Mouse (Mus musculus) lung, postnatal 0 days (tissue): ENCODE measurements around the gene Olfr507. TPM values are rescaled to one million over a fixed set of nuclear protein-coding genes. Genes with fewer than 3 reads are reported as not detected.

Experiments used
- ATAC-seq: fragments of 200-750 bp; cut with Nextera tagmentation; 2 replicates; pipeline ENCODE4 v1.8.0; 2017; ENCODE audit warnings: moderate library complexity
- DNase-seq: peaks from one replicate; pipeline ENCODE4 v3.0.0-alpha.2; 2016; ENCODE audit warnings: low spot score
- H3K27ac ChIP-seq: fragments of 300-500 bp; sonication (generic); 2 replicates; pipeline ENCODE4 v1.5.1; 2014; ENCODE audit warnings: antibody characterized with exemption, mild to moderate bottlenecking, low read length, mixed read lengths
- H3K27me3 ChIP-seq: fragments of 300-500 bp; sonication (generic); replicated peaks from 2 replicates; pipeline ENCODE4 v1.6.1; 2014; ENCODE audit warnings: low read length, mixed read lengths; ENCODE audit not compliant: insufficient read depth
- H3K36me3 ChIP-seq: fragments of 300-500 bp; sonication (generic); 2 replicates; pipeline ENCODE4 v1.6.1; 2014; ENCODE audit warnings: low read length, mixed read lengths; ENCODE audit not compliant: insufficient read depth
- H3K4me1 ChIP-seq: fragments of 300-500 bp; sonication (generic); 2 replicates; pipeline ENCODE4 v1.6.1; 2014; ENCODE audit warnings: antibody characterized with exemption, low read depth, low read length, mixed read lengths; ENCODE audit not compliant: insufficient read depth
- H3K4me2 ChIP-seq: fragments of 300-500 bp; sonication (generic); replicated peaks from 2 replicates; pipeline ENCODE4 v1.6.1; 2014; ENCODE audit warnings: low read depth, mild to moderate bottlenecking, low read length, moderate library complexity, mixed read lengths
- H3K4me3 ChIP-seq: fragments of 300-500 bp; sonication (generic); 2 replicates; pipeline ENCODE4 v1.5.1; 2014; ENCODE audit warnings: low read depth, low read length
- H3K9ac ChIP-seq: fragments of 300-500 bp; sonication (generic); replicated peaks from 2 replicates; pipeline ENCODE4 v1.6.1; 2014; ENCODE audit warnings: low read depth, mild to moderate bottlenecking
- H3K9me3 ChIP-seq: fragments of 300-500 bp; sonication (generic); 2 replicates; pipeline ENCODE4 v1.6.1; 2016; ENCODE audit warnings: low read length, mixed read lengths
- CTCF ChIP-seq: IDR thresholded peaks from 2 replicates; pipeline ENCODE4 v1.5.1; 2016; ENCODE audit warnings: antibody characterized with exemption, mild to moderate bottlenecking
- EP300 ChIP-seq: IDR thresholded peaks from 2 replicates; pipeline ENCODE4 v1.6.1; 2016; ENCODE audit warnings: antibody characterized with exemption, mild to moderate bottlenecking, control low read depth
- WGBS: fragments of 180-500 bp; shearing (Covaris S2); extraction: QIAGEN DNeasy Blood & Tissue Kit; methylation state at CpG from one replicate; pipeline ENCODE4 v1.1.7; 2014; 5-methylcytosine and 5-hydroxymethylcytosine counted together
- polyA plus RNA-seq: library from polyadenylated mRNA; unstranded; fragments of >200 nt; fragmentation: Nextera tagmentation; extraction: Ambion mirVana; gene quantifications from 2 replicates; pipeline ENCODE4 v1.2.1, GENCODE M21; 2015

Olfr507 gene
- polyA plus RNA-seq, 1 experiment from 2014 or later, result not detected

GRCm38 (mm10) chr7:108651806-108652205 is 30.2 kb downstream of the Olfr507 start, which contains the start of gene Olfr509:
TSS of gene Olfr509 (minus strand) at chr7:108651906.
- Histone ChIP-seq H3K36me3 (no peaks in the 10 kb centered on the region), H3K4me3 (no peak within 1 kb of the TSS), H3K27me3 (no peaks in the 10 kb centered on the region), H3K9me3 (no peaks in the 10 kb centered on the region), H3K4me2 (no peak within 1 kb of the TSS), H3K4me1 (no peaks in the 10 kb centered on the region), H3K27ac (no peak within 1 kb of the TSS), H3K9ac (no peak within 1 kb of the TSS)
- TF ChIP-seq EP300 (no peak), CTCF (no peak)
- ATAC-seq, result no peak
- DNase-seq, result no peak

- Histone ChIP-seq H3K27me3 (no peaks in the 10 kb centered on the region), H3K9me3 (no peaks in the 10 kb centered on the region), H3K4me2 (no peak overlapping the region), H3K36me3 (no peaks in the 10 kb centered on the region), H3K4me3 (no peak overlapping the region), H3K27ac (no peak overlapping the region), H3K9ac (no peak overlapping the region), H3K4me1 (no peaks in the 10 kb centered on the region)
- 89% methylated on average over 3 of the region's 3 CpGs for WGBS
- ATAC-seq (no peak), DNase-seq (no peak)
- TF ChIP-seq EP300 (no peak), CTCF (no peak)
Measured at GRCm38 (mm10) chr7:108662419-108662818, 40.8 kb downstream of the Olfr507 start.

- Histone ChIP-seq H3K4me3 (no peak within 1 kb of the TSS), H3K27me3 (no peaks in the 10 kb centered on the region), H3K4me1 (no peaks in the 10 kb centered on the region), H3K9me3 (no peaks in the 10 kb centered on the region), H3K27ac (no peak within 1 kb of the TSS), H3K4me2 (no peak within 1 kb of the TSS), H3K36me3 (no peaks in the 10 kb centered on the region), H3K9ac (no peak within 1 kb of the TSS)
- 88% methylated on average over 1 of the region's 1 CpGs for WGBS
- TF ChIP-seq EP300 (no peak), CTCF (no peak)
- ATAC-seq (no peak), DNase-seq (no peak)
Measured at GRCm38 (mm10) chr7:108666118-108666517, 44.5 kb downstream of the Olfr507 start, which contains the start of gene Olfr510. TSS of gene Olfr510 (plus strand) at chr7:108666418.

- ATAC-seq, result no peak
- no peaks in the 10 kb centered on the region for H3K36me3 ChIP-seq
- no peak for TF ChIP-seq CTCF
- no peak for TF ChIP-seq EP300
- no peaks in the 10 kb centered on the region for H3K9me3 ChIP-seq
- no peaks in the 10 kb centered on the region for H3K27me3 ChIP-seq
- no peaks in the 10 kb centered on the region for H3K4me1 ChIP-seq
- no peak overlapping the region for H3K4me2 ChIP-seq
- DNase-seq, result no peak
- no peak overlapping the region for H3K4me3 ChIP-seq
- H3K27ac ChIP-seq, result no peak overlapping the region
- no peak overlapping the region for H3K9ac ChIP-seq
- 48% methylated on average over 1 of the region's 1 CpGs for WGBS
Measured at GRCm38 (mm10) chr7:108671058-108671457, 49.4 kb downstream of the Olfr507 start.

Other genes with a start within 250 kb of the Olfr507 start
- gene Olfr495, start 228.6 kb upstream of the Olfr507 start, polyA plus RNA-seq, result not detected in 2 replicates
- gene Olfr497, start 201.4 kb upstream of the Olfr507 start, polyA plus RNA-seq, result not detected in 2 replicates
- not detected in 2 replicates for gene Olfr498, start 156.5 kb upstream of the Olfr507 start, polyA plus RNA-seq
- gene Olfr502, start 96.7 kb upstream of the Olfr507 start, polyA plus RNA-seq, result not detected in 2 replicates
- not detected in 2 replicates for gene Olfr503, start 77.3 kb upstream of the Olfr507 start, polyA plus RNA-seq
- not detected in 2 replicates for gene Olfr504, start 56.0 kb upstream of the Olfr507 start, polyA plus RNA-seq
- not detected in 2 replicates for gene Olfr506, start 11.0 kb upstream of the Olfr507 start, polyA plus RNA-seq
- not detected in 2 replicates for gene Olfr508, start 8.2 kb downstream of the Olfr507 start, polyA plus RNA-seq
- gene Olfr509, start 30.1 kb downstream of the Olfr507 start, polyA plus RNA-seq, result not detected in 2 replicates
- not detected in 2 replicates for gene Olfr510, start 44.6 kb downstream of the Olfr507 start, polyA plus RNA-seq
- not detected in 2 replicates for gene Olfr512, start 91.5 kb downstream of the Olfr507 start, polyA plus RNA-seq
- not detected in 2 replicates for gene Olfr513, start 129.2 kb downstream of the Olfr507 start, polyA plus RNA-seq
- gene Olfr514, start 204.2 kb downstream of the Olfr507 start, polyA plus RNA-seq, result not detected in 2 replicates
- gene Olfr516, start 228.7 kb downstream of the Olfr507 start, polyA plus RNA-seq, result not detected in 2 replicates